Mouse (Mus musculus) embryonic facial prominence, embryonic 13.5 days (tissue): ENCODE measurements around the gene Edf1. TPM values are rescaled to one million over a fixed set of nuclear protein-coding genes. Genes with fewer than 3 reads are reported as not detected.

Source experiments
- ATAC-seq: fragments of 200-750 bp; cut with Nextera tagmentation; 2 replicates; pipeline ENCODE4 v1.8.0; 2017; ENCODE audit warnings: low read depth; ENCODE audit not compliant: insufficient number of reproducible peaks, insufficient read depth, low FRiP score, low TSS enrichment
- H3K27ac ChIP-seq: fragments of 300-500 bp; sonication (generic); 2 replicates; pipeline ENCODE4 v1.5.1; 2015; ENCODE audit warnings: moderate library complexity, mild to moderate bottlenecking, inconsistent platforms
- H3K27me3 ChIP-seq: fragments of 300-500 bp; sonication (generic); 2 replicates; pipeline ENCODE4 v1.6.1; 2015; ENCODE audit warnings: mild to moderate bottlenecking, inconsistent platforms
- H3K36me3 ChIP-seq: fragments of 300-500 bp; sonication (generic); 2 replicates; pipeline ENCODE4 v1.6.1; 2015; ENCODE audit warnings: mild to moderate bottlenecking, inconsistent platforms
- H3K4me1 ChIP-seq: fragments of 300-500 bp; sonication (generic); 2 replicates; pipeline ENCODE4 v1.6.1; 2015; ENCODE audit warnings: inconsistent platforms
- H3K4me2 ChIP-seq: fragments of 300-500 bp; sonication (generic); 2 replicates; pipeline ENCODE4 v1.6.1; 2015; ENCODE audit warnings: moderate library complexity, mild to moderate bottlenecking, inconsistent platforms
- H3K4me3 ChIP-seq: fragments of 300-500 bp; sonication (generic); 2 replicates; pipeline ENCODE4 v1.5.1; 2015; ENCODE audit warnings: mild to moderate bottlenecking, inconsistent platforms
- H3K9ac ChIP-seq: fragments of 300-500 bp; sonication (generic); 2 replicates; pipeline ENCODE4 v1.6.1; 2015; ENCODE audit warnings: mild to moderate bottlenecking, inconsistent platforms
- H3K9me3 ChIP-seq: fragments of 300-500 bp; sonication (generic); 2 replicates; pipeline ENCODE4 v1.6.1; 2016; ENCODE audit warnings: inconsistent platforms
- WGBS: fragments of 180-500 bp; shearing (Covaris S2); methylation state at CpG from one replicate; pipeline ENCODE4 v1.1.7; 2015; ENCODE audit warnings: mixed read lengths; 5-methylcytosine and 5-hydroxymethylcytosine counted together
- polyA plus RNA-seq: library from polyadenylated mRNA; unstranded; fragments of >200 nt; fragmentation: Nextera tagmentation; extraction: Ambion mirVana; gene quantifications from 2 replicates; pipeline ENCODE4 v1.2.1, GENCODE M21; 2015

Gene Edf1
- polyA plus RNA-seq, 1 experiment from 2014 or later: 341 TPM

DNA sequence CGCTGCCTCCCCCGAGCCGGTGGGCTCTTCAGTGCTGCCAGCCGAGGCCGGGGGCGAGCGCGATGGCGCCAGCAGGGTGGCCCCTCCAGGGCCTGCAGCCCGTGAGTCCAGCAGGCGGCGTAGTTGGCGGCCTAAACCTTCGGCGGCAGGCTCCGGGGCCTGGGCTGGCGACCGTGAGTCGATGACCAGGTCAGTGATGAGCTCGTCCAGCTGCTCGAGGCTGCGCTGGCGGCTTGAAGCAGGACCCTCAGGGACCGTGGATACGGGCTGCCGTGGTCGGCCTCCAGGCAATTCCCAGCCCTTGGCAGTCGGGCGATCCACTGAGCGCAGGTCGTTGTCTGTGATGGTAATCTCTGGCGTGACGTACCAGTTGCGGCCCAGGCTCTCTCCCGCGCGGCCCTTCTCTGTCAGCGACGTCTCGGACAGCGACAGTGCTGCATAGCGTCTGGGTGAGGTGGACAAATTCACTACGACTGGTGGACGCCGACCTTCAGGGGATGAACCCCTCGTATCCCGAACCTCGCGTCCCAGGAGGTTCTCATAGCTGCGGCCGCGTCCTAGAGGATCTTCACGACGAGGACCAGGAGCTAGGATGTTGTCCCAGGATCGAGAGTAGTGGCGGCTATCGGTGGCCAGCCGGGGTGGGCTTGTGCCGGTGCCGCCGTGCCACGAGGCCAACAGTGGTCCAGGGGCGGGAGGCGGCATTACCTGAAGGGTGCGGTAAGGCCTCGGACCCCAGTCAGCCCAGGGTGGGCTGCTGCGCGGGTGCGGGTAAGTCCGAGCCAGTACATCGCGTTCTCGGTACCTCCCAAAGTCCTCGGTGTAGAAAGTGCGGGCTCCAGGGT lies 20.5 kb downstream of the Edf1 start:
- Histone ChIP-seq H3K4me3 (peak overlapping the region; percentile 32), H3K27me3 (peaks cover 60% of the 10 kb centered on the region), H3K4me1 (peaks cover 80% of the 10 kb centered on the region), H3K9me3 (no peaks in the 10 kb centered on the region), H3K27ac (no peak overlapping the region), H3K36me3 (peaks cover 6% of the 10 kb centered on the region), H3K4me2 (peak overlapping the region; percentile 53), H3K9ac (peak overlapping the region; percentile 58)
- ATAC-seq: no peak
- 5% methylated on average over 75 of the region's 75 CpGs for WGBS

- peaks cover 71% of the 10 kb centered on the region for H3K4me1 ChIP-seq
- WGBS: 6% methylated on average over 77 of the region's 77 CpGs
- peak overlapping the region; percentile 46; the same call in 1 of the 2 replicates for H3K9ac ChIP-seq
- H3K36me3 ChIP-seq: peaks cover 13% of the 10 kb centered on the region
- H3K27ac ChIP-seq: no peak overlapping the region
- ATAC-seq: no peak
- no peaks in the 10 kb centered on the region for H3K9me3 ChIP-seq
- peak overlapping the region; percentile 32 for H3K4me3 ChIP-seq
- H3K4me2 ChIP-seq: peak overlapping the region; percentile 53
- H3K27me3 ChIP-seq: peaks cover 60% of the 10 kb centered on the region
These were observed 21.4 kb downstream of the Edf1 start for GRCm38 (mm10) chr2:25578796-25579736.

GRCm38 (mm10) chr2:25579737-25580460 lies 22.3 kb downstream of the Edf1 start:
- H3K4me2 ChIP-seq: peak overlapping the region; percentile 53
- peak overlapping the region; percentile 32 for H3K4me3 ChIP-seq
- H3K27me3 ChIP-seq: peaks cover 60% of the 10 kb centered on the region
- H3K36me3 ChIP-seq: peaks cover 21% of the 10 kb centered on the region
- WGBS: 4% methylated on average over 27 of the region's 27 CpGs
- peaks cover 69% of the 10 kb centered on the region for H3K4me1 ChIP-seq
- H3K27ac ChIP-seq: no peak overlapping the region
- peak overlapping the region; percentile 46; the same call in 1 of the 2 replicates for H3K9ac ChIP-seq
- no peaks in the 10 kb centered on the region for H3K9me3 ChIP-seq
- no peak for ATAC-seq

DNA sequence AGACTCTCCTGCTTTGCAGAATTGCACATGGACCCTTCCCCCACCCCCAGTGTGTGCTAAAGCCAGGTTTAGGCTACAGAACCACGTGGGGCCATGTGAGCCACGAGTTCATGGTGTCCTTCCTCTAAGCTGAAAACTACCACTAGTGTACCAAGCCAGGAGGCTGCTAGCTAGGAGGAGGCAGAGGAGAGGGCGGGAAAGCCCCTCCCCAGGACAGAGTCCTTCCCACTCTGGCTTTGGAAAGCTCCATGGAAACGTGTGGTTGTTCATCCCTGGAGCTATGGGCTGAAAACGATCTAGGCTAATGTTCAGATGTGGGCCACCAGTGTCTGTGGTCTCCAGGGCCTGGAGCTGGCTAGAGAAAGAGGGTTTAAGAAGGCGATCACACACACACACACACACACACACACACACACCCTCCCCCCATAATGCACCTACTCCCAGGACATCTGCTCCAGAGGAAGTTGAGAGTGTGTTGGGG lies 23.0 kb downstream of the Edf1 start:
- peaks cover 59% of the 10 kb centered on the region for H3K27me3 ChIP-seq
- 42% methylated on average over 6 of the region's 6 CpGs for WGBS

DNA sequence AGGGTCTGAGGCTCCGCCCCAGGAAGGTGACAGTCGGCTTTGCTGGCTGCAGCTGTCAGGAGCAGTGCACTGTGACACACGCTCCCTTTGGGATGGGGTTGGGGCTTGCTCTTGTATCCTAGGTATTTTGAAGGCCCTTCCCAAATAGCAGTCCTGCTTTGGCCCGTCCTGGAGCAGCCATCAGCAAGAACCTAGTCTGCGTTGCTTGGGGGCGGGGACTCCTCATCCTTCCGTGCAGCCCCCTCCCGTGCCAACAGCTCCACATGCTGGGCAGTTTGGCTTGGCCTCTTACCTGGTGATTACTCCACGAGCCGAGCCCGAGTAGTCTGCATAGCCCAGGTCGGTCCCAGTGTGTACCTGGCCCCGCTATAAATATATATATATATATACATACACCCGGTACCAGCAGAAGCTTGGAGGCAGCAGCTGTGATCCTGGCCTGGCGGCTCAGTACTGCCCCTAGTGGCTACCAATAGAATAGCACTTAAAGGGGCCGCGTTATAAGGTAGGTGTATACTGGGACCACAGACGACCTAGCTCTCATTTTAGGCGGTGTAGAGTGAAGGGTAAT lies 23.7 kb downstream of the Edf1 start, which contains the start of gene Ajm1:
TSS of gene Ajm1 (minus strand) at position 464 of the 571 bp plus-strand sequence.
- Histone ChIP-seq H3K27me3 (peaks cover 52% of the 10 kb centered on the region), H3K27ac (peak within 1 kb of the TSS; percentile 9; the same call in 1 of the 2 replicates), H3K4me1 (peaks cover 59% of the 10 kb centered on the region), H3K9me3 (no peaks in the 10 kb centered on the region), H3K4me2 (peak within 1 kb of the TSS; percentile 81), H3K4me3 (peak within 1 kb of the TSS; percentile 45), H3K9ac (peak within 1 kb of the TSS; percentile 58), H3K36me3 (peaks cover 36% of the 10 kb centered on the region)
- 5% methylated on average over 19 of the region's 19 CpGs for WGBS
- ATAC-seq: peak; percentile 33; the same call in 1 of the 2 replicates

More for the DNA sequence above, 23.0 kb downstream of the Edf1 start:
- Histone ChIP-seq H3K4me1 (peaks cover 65% of the 10 kb centered on the region), H3K4me2 (peak overlapping the region; percentile 81), H3K36me3 (peaks cover 29% of the 10 kb centered on the region), H3K9me3 (no peaks in the 10 kb centered on the region), H3K27ac (no peak overlapping the region), H3K4me3 (peak overlapping the region; percentile 45), H3K9ac (no peak overlapping the region)
- ATAC-seq: no peak

DNA sequence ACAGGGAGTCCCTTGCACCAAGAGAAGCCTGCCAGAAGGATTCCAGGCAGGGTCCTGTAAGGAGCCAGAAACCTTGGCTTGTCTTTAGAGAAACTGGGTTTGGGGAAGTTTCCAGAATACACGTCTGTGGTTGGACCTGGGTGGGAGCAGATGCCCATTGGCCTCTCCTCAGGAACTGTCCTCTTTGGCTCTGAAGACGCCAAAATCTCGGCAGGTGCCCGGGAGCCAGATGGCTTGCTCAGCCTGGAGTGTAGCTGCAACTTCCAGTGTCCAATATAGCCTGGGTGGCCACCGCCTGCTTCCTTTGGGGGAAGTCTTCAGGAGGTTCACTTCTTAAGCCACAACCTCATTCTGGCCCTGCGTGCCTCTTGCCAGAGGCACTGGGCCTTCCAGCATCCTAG lies 24.3 kb downstream of the Edf1 start:
- Histone ChIP-seq H3K27me3 (peaks cover 47% of the 10 kb centered on the region), H3K27ac (no peak overlapping the region), H3K36me3 (peaks cover 41% of the 10 kb centered on the region), H3K4me1 (peaks cover 59% of the 10 kb centered on the region), H3K4me2 (peak overlapping the region; percentile 81; the same call in 1 of the 2 replicates), H3K9ac (peak overlapping the region; percentile 58; the same call in 1 of the 2 replicates), H3K4me3 (no peak overlapping the region), H3K9me3 (no peaks in the 10 kb centered on the region)
- no peak for ATAC-seq
- 30% methylated on average over 6 of the region's 6 CpGs for WGBS

- Histone ChIP-seq H3K36me3 (peaks cover 48% of the 10 kb centered on the region), H3K9me3 (no peaks in the 10 kb centered on the region), H3K4me3 (no peak overlapping the region), H3K27ac (peak overlapping the region; percentile 9; the same call in 1 of the 2 replicates), H3K4me1 (peaks cover 52% of the 10 kb centered on the region), H3K27me3 (peaks cover 40% of the 10 kb centered on the region), H3K4me2 (no peak overlapping the region), H3K9ac (0 out of 2 replicates have a peak overlapping the region, but pooled peaks have one; percentile 32)
- 58% methylated on average over 12 of the region's 12 CpGs for WGBS
- no peak for ATAC-seq
These were observed 24.9 kb downstream of the Edf1 start for GRCm38 (mm10) chr2:25582466-25583119.

DNA sequence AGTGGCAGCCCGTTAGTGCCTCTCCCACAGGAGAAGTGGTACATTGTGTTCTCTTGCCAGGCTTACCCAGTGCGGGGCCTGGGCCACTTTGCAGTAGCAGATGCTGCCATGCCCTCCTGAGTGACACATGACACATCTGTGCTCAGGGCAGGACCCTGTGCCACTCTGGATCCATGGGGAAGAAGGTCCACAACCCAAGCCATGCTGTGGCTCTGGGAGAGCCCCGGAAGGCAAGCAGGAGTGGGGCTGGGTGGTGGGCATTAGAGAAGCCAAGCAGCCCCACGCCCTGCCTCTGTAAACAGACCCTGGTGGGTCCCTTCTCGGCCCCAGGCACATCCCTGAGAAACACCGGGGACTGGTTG lies 25.5 kb downstream of the Edf1 start:
- Histone ChIP-seq H3K4me2 (no peak overlapping the region), H3K27me3 (peaks cover 35% of the 10 kb centered on the region), H3K4me1 (peaks cover 47% of the 10 kb centered on the region), H3K27ac (peak overlapping the region; percentile 9; the same call in 1 of the 2 replicates), H3K4me3 (no peak overlapping the region), H3K36me3 (peaks cover 53% of the 10 kb centered on the region), H3K9me3 (no peaks in the 10 kb centered on the region), H3K9ac (no peak overlapping the region)
- ATAC-seq: no peak
- WGBS: 82% methylated on average over 6 of the region's 6 CpGs

DNA sequence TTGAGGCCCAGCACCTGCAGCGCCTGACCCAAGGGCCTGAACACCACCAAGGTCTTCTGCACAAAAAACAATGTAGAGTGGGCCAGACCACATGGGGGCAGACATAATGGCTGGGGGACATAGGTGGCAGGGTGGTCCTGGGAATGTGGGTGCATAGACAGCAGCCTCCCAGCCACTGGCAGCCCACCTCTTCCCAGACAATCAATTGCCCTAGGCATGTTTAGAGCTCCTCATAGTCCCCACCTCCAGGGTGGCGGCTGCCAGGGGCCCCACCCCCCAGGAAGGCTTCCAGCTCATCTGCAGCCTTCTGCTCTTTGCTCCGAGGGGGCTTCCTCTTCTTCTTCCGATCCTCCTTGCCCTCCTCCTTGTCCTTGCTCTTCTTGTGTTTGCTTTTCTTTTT lies 25.9 kb downstream of the Edf1 start:
- Histone ChIP-seq H3K36me3 (peaks cover 57% of the 10 kb centered on the region), H3K4me2 (no peak overlapping the region), H3K9ac (no peak overlapping the region), H3K4me1 (peaks cover 42% of the 10 kb centered on the region), H3K4me3 (no peak overlapping the region), H3K9me3 (no peaks in the 10 kb centered on the region), H3K27ac (no peak overlapping the region), H3K27me3 (peaks cover 30% of the 10 kb centered on the region)
- 63% methylated on average over 4 of the region's 4 CpGs for WGBS
- no peak for ATAC-seq

DNA sequence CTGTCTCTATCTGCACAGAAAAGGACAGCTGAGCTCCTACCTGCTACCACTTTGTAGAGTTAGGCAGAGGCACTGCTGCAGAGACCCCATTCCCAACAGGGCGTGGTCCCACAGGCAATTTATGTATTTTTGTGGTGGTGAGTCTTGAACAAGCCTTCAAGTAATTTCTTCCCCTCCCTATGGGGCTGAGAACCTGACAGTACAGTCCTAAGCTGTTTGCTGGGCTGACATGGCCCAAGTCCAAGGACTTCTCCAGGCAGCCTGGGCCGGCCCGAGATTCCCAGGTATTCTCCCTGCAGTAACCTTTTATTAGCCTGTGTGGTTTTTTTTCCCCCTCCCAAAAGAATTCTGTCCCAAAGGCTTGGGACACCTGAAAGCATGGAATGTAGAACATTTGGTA lies 26.5 kb downstream of the Edf1 start:
- Histone ChIP-seq H3K9me3 (no peaks in the 10 kb centered on the region), H3K36me3 (peaks cover 63% of the 10 kb centered on the region), H3K9ac (no peak overlapping the region), H3K27me3 (peaks cover 25% of the 10 kb centered on the region), H3K4me3 (no peak overlapping the region), H3K4me1 (peaks cover 37% of the 10 kb centered on the region), H3K27ac (no peak overlapping the region), H3K4me2 (no peak overlapping the region)
- no peak for ATAC-seq
- WGBS: 94% methylated on average over 3 of the region's 3 CpGs
